Mouse (Mus musculus): ENCODE measurements around the gene Bud13. TPM values are rescaled to one million over a fixed set of nuclear protein-coding genes. Genes with fewer than 3 reads are reported as not detected.

The Bud13 gene
- total RNA-seq, 1 experiment: 21.6 TPM

- H3K36me3 ChIP-seq (ENCODE audit: control insufficient read depth, insufficient read depth, low read length, poor library complexity, severe bottlenecking): no peaks in the 10 kb centered on the region
- no peak overlapping the region for H3K9ac ChIP-seq (ENCODE audit: insufficient read depth, low read depth, low read length, poor library complexity, severe bottlenecking)
- H3K4me1 ChIP-seq (ENCODE audit: control insufficient read depth in 2 of 2, insufficient read depth in 2 of 2, low read length in 2 of 2, poor library complexity in 1 of 2): peaks cover 4 to 13% of the 10 kb centered on the region in 2 experiments; a peak in 2 of 4 replicates
- no peak overlapping the region for H3K4me3 ChIP-seq (ENCODE audit: insufficient read depth in 1 of 2, low read depth in 1 of 2, low read length in 2 of 2, poor library complexity in 1 of 2, severe bottlenecking in 1 of 2)
- TF ChIP-seq ZNF384 (IDR thresholded peaks at IDR 0.05; ENCODE audit: low read depth, low read length) (no peak), CHD2 (IDR thresholded peaks at IDR 0.05; ENCODE audit: low read depth, low read length) (no peak), HCFC1 (IDR thresholded peaks at IDR 0.05; ENCODE audit: borderline replicate concordance, insufficient read depth, low read length) (no peak), ZC3H11A (IDR thresholded peaks at IDR 0.05; ENCODE audit: borderline replicate concordance, low read depth, low read length) (no peak), MAFK (IDR thresholded peaks at IDR 0.05; ENCODE audit: insufficient read depth, low read depth, low read length) (no peak)
- H3K9me3 ChIP-seq (ENCODE audit: control insufficient read depth, insufficient read depth, low read depth, low read length): no peaks in the 10 kb centered on the region
- DNase-seq (ENCODE audit: low read depth, low spot score): no peak
- in situ Hi-C loops (cut with MboI; ENCODE audit: low sequenced_read_pairs in 2 of 2, unreplicated experiment in 2 of 2): no loop called here
- no peak overlapping the region for H3K27ac ChIP-seq (ENCODE audit: insufficient read depth, low read depth, low read length, poor library complexity, severe bottlenecking)
Observed at GRCm38 (mm10) chr9:46326694-46327405, 44.0 kb downstream of the Bud13 start.

DNA sequence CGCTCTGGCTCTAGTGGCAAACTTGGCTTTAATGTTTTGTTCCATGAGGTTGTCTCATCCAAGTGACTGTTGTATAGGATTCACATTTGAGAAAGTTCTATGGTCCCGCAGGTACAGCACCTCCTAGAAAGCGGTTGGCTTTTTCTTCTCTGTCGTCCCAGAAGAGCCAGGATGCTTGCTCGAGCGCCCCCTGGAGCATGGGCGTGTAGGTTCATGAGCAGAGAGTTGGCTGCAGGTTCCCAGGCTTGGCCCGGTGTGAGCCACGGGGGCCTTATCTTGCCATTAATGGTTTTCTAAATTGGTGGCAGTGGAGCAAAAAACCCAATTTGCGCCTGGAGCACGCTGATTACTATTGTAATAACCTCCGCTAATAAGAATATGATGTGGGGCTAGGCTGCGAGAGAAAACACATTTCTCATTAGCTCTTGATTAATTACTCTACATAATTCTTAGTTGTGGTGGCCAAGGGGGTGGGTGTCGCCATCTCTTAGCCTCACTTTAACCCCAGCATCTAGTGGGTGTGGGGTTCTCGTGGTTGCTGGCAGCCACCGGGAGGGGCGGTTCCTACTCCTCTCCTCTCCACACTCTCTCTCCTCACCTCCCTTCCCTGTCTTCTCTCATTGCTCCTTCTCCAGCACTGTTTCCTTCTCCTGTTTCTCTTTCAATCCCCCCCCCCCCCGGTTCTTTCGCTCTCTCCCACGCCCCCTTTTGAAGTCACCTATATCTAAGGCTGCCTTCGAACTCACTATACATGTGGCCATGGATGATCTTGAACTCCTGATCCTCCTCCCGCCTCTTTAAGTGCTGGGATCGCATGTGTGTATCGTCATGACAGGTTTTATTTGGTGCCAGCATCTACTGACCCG, 45.1 kb downstream of the Bud13 start:
- Histone ChIP-seq H3K4me3 (ENCODE audit: insufficient read depth in 1 of 2, low read depth in 1 of 2, low read length in 2 of 2, poor library complexity in 1 of 2, severe bottlenecking in 1 of 2) (peak overlapping the region; percentile 63 to 64), H3K27ac (ENCODE audit: insufficient read depth, low read depth, low read length, poor library complexity, severe bottlenecking) (no peak overlapping the region), H3K9me3 (ENCODE audit: control insufficient read depth, insufficient read depth, low read depth, low read length) (no peaks in the 10 kb centered on the region), H3K9ac (ENCODE audit: insufficient read depth, low read depth, low read length, poor library complexity, severe bottlenecking) (peak overlapping the region; percentile 75; the same call in 1 of the 2 replicates), H3K36me3 (ENCODE audit: control insufficient read depth, insufficient read depth, low read length, poor library complexity, severe bottlenecking) (no peaks in the 10 kb centered on the region), H3K4me1 (ENCODE audit: control insufficient read depth in 2 of 2, insufficient read depth in 2 of 2, low read length in 2 of 2, poor library complexity in 1 of 2) (peaks cover 4 to 13% of the 10 kb centered on the region in 2 experiments; a peak in 2 of 4 replicates)
- DNase-seq (ENCODE audit: low read depth, low spot score): no peak
- TF ChIP-seq CHD2 (IDR thresholded peaks at IDR 0.05; ENCODE audit: low read depth, low read length) (no peak), ZNF384 (IDR thresholded peaks at IDR 0.05; ENCODE audit: low read depth, low read length) (no peak), MAFK (IDR thresholded peaks at IDR 0.05; ENCODE audit: insufficient read depth, low read depth, low read length) (no peak), HCFC1 (IDR thresholded peaks at IDR 0.05; ENCODE audit: borderline replicate concordance, insufficient read depth, low read length) (no peak), ZC3H11A (IDR thresholded peaks at IDR 0.05; ENCODE audit: borderline replicate concordance, low read depth, low read length) (no peak)
- in situ Hi-C loops (cut with MboI; ENCODE audit: low sequenced_read_pairs in 2 of 2, unreplicated experiment in 2 of 2): no loop called here

- Histone ChIP-seq H3K4me3 (ENCODE audit: insufficient read depth in 1 of 2, low read depth in 1 of 2, low read length in 2 of 2, poor library complexity in 1 of 2, severe bottlenecking in 1 of 2) (peak overlapping the region; percentile 63 to 64), H3K36me3 (ENCODE audit: control insufficient read depth, insufficient read depth, low read length, poor library complexity, severe bottlenecking) (no peaks in the 10 kb centered on the region), H3K9me3 (ENCODE audit: control insufficient read depth, insufficient read depth, low read depth, low read length) (no peaks in the 10 kb centered on the region), H3K4me1 (ENCODE audit: control insufficient read depth in 2 of 2, insufficient read depth in 2 of 2, low read length in 2 of 2, poor library complexity in 1 of 2) (peaks cover 4 to 13% of the 10 kb centered on the region in 2 experiments; a peak in 2 of 4 replicates), H3K9ac (ENCODE audit: insufficient read depth, low read depth, low read length, poor library complexity, severe bottlenecking) (peak overlapping the region; percentile 75), H3K27ac (ENCODE audit: insufficient read depth, low read depth, low read length, poor library complexity, severe bottlenecking) (peak overlapping the region; percentile 67; the same call in 1 of the 2 replicates)
- DNase-seq (ENCODE audit: low read depth, low spot score): no peak
- in situ Hi-C loops (cut with MboI; ENCODE audit: low sequenced_read_pairs in 2 of 2, unreplicated experiment in 2 of 2): no loop called here
- TF ChIP-seq ZC3H11A (IDR thresholded peaks at IDR 0.05; ENCODE audit: borderline replicate concordance, low read depth, low read length): no peak
- TF ChIP-seq MAFK (IDR thresholded peaks at IDR 0.05; ENCODE audit: insufficient read depth, low read depth, low read length): no peak
- TF ChIP-seq CHD2 (IDR thresholded peaks at IDR 0.05; ENCODE audit: low read depth, low read length): no peak
- TF ChIP-seq ZNF384 (IDR thresholded peaks at IDR 0.05; ENCODE audit: low read depth, low read length): no peak
- TF ChIP-seq HCFC1 (IDR thresholded peaks at IDR 0.05; ENCODE audit: borderline replicate concordance, insufficient read depth, low read length): no peak
Observed at GRCm38 (mm10) chr9:46328572-46329249, 45.9 kb downstream of the Bud13 start.

GRCm38 (mm10) chr9:46329250-46329648, 46.4 kb downstream of the Bud13 start:
- in situ Hi-C loops (cut with MboI; ENCODE audit: low sequenced_read_pairs in 2 of 2, unreplicated experiment in 2 of 2): no loop called here

More at GRCm38 (mm10) chr9:46329250-46329648, 46.4 kb downstream of the Bud13 start:
- H3K4me3 ChIP-seq (ENCODE audit: insufficient read depth in 1 of 2, low read depth in 1 of 2, low read length in 2 of 2, poor library complexity in 1 of 2, severe bottlenecking in 1 of 2): peak overlapping the region; percentile 63 to 64
- H3K9ac ChIP-seq (ENCODE audit: insufficient read depth, low read depth, low read length, poor library complexity, severe bottlenecking): peak overlapping the region; percentile 75
- H3K9me3 ChIP-seq (ENCODE audit: control insufficient read depth, insufficient read depth, low read depth, low read length): no peaks in the 10 kb centered on the region
- peak overlapping the region; percentile 67; the same call in 1 of the 2 replicates for H3K27ac ChIP-seq (ENCODE audit: insufficient read depth, low read depth, low read length, poor library complexity, severe bottlenecking)
- TF ChIP-seq MAFK (IDR thresholded peaks at IDR 0.05; ENCODE audit: insufficient read depth, low read depth, low read length) (no peak), ZC3H11A (IDR thresholded peaks at IDR 0.05; ENCODE audit: borderline replicate concordance, low read depth, low read length) (no peak), ZNF384 (IDR thresholded peaks at IDR 0.05; ENCODE audit: low read depth, low read length) (no peak), CHD2 (IDR thresholded peaks at IDR 0.05; ENCODE audit: low read depth, low read length) (no peak), HCFC1 (IDR thresholded peaks at IDR 0.05; ENCODE audit: borderline replicate concordance, insufficient read depth, low read length) (no peak)
- H3K4me1 ChIP-seq (ENCODE audit: control insufficient read depth in 2 of 2, insufficient read depth in 2 of 2, low read length in 2 of 2, poor library complexity in 1 of 2): peaks cover 4 to 14% of the 10 kb centered on the region in 2 experiments; a peak in 2 of 4 replicates
- no peaks in the 10 kb centered on the region for H3K36me3 ChIP-seq (ENCODE audit: control insufficient read depth, insufficient read depth, low read length, poor library complexity, severe bottlenecking)
- DNase-seq (ENCODE audit: low read depth, low spot score): no peak

All from ES-E14 (cell line).